Mouse (Mus musculus): ENCODE data around the gene Rc3h2.

GRCm38 (mm10) chr2:37395539-37395938, 27.2 kb downstream of the Rc3h2 start:
- TF ChIP-seq CTCF (IDR thresholded peaks at IDR 0.05; ENCODE audit: low read depth, low read length) = no peak
- no peak for TF ChIP-seq EP300 (IDR thresholded peaks at IDR 0.05; ENCODE audit: insufficient read depth, low read depth, low read length)
- TF ChIP-seq POLR2A (IDR thresholded peaks at IDR 0.05; ENCODE audit: insufficient read depth, low read length) = no peak
